Mouse (Mus musculus) gastrocnemius, adult 2 months (tissue): ENCODE data around the gene Npff. TPM values are rescaled to one million over a fixed set of nuclear protein-coding genes. Genes with fewer than 3 reads are reported as not detected.

Source experiments
- DNase-seq: peaks from one replicate; pipeline ENCODE4 v3.0.0; 2022
- H3K27ac ChIP-seq: fragments of 200-600 bp; 2 replicates; pipeline ENCODE4 v1.8.1; 2022; ENCODE audit warnings: mild to moderate bottlenecking
- H3K4me3 ChIP-seq: fragments of 200-600 bp; 2 replicates; pipeline ENCODE4 v1.8.1; 2022; ENCODE audit warnings: mild to moderate bottlenecking, moderate library complexity
- CTCF ChIP-seq: fragments of 200-600 bp; IDR thresholded peaks from 2 replicates; pipeline ENCODE4 v1.8.1; 2022; ENCODE audit warnings: antibody characterized with exemption, mild to moderate bottlenecking, moderate library complexity
- intact Hi-C: fragments of 180-260 bp; cut with DNase I; formaldehyde crosslinking; loops from one replicate; pipeline ENCODE4 v1.15.1; 2025
- long read RNA-seq, 2 experiments: library from polyadenylated mRNA; stranded (forward); transcript quantifications; one replicate each; pipeline ENCODE4 v2.0.0; 2021
- total RNA-seq, 2 experiments: library from RNA; stranded (reverse); gene quantifications; 2 replicates each; pipeline ENCODE4 v1.2.3; 2021

Npff gene
- 1 to 10 TPM; 2.6 TPM for total RNA-seq
- long read RNA-seq, experiment 1, partial matches to known transcripts: 4 of 4 reads
- long read RNA-seq, experiment 1, other reads (novel, unspliced or antisense): 0 of 4 reads
- long read RNA-seq, experiment 2, partial matches to known transcripts: 4 of 4 reads
- long read RNA-seq, experiment 2, other reads (novel, unspliced or antisense): 0 of 4 reads

DNA sequence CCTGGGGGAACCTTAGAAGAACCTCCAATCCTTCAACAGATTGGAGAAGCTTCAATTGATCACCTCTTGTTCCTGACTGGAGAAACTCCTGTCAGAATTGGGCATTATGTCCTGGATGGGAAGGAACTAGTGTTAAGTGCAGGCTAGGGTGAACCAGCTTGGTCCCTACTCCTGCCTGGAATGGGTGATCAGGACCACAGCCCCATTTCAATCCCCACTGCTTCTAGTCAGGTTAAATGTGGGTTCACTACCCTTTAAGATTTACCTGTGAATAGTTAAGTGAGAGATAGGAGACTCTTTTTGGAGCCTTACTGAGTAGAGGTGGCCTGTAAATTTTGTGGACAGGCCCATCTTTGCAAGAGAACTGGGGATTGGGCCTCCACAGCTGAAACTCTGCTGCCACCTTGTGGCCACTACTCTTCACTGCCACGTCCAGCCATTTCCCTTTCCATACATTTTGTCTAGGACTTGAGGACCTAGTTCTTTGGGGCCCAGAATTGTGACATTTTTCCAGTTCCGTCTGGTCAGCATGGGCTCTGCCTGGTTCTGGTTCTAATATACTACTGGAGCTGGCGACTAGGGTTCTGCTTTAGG, at the start of gene Npff:
Npff (minus strand) TSS at position 51 of the 594 bp plus-strand sequence.
- intact Hi-C loops: loop anchor here (2.0 kb wide), 2 partner anchors 60 to 144 kb away; no protein-coding TSS in a partner anchor
- peak; percentile 77 for DNase-seq
- TF ChIP-seq CTCF: peak; percentile 100
- no peak within 1 kb of the TSS for H3K4me3 ChIP-seq
- no peak within 1 kb of the TSS for H3K27ac ChIP-seq

DNA sequence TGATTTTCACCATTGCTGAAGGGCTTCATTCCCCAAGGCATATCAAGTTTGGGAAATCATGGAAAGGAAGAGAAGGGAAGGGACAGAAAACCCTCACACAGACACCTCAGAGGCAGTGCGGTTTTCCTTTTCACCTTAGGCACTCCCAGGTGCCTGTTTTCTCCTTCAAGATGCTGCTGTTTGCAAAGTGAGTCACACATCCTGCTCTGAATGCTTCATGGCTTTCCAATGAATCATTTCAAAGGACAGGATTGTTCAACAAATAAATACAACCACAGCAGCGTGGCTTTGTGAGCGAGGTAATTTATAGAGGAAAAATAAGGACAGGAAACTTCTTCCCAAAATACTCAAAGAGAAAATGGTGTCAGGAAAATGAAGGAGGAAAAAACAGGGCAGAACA, 47.3 kb upstream of the Npff start:
- TF ChIP-seq CTCF: no peak
- intact Hi-C loops: no loop called here
- H3K27ac ChIP-seq: 0 out of 2 replicates have a peak overlapping the region, but pooled peaks have one; percentile 12
- DNase-seq: no peak
- H3K4me3 ChIP-seq: no peak overlapping the region

DNA sequence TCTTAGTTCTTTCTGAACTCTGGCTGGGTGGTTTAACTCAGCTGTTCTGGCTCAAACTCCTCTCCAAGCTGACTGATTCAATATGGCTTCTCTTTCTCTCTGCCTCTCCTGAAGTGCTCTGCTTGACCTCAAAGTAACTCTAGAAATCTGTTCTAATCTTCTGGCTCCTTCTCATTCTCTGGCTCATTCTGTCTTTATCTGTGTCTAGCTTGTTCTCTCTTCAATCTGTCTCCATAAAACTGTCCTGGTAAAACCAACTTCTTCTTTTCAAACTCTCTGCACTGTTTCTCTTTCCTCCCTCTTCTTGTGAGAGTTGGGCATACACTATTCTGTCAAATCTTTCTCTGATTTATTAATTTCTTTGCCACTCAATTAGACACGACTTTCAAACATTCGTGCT, 43.1 kb upstream of the Npff start:
- DNase-seq: no peak
- Histone ChIP-seq H3K27ac (no peak overlapping the region), H3K4me3 (no peak overlapping the region)
- intact Hi-C loops: no loop called here
- no peak for TF ChIP-seq CTCF

DNA sequence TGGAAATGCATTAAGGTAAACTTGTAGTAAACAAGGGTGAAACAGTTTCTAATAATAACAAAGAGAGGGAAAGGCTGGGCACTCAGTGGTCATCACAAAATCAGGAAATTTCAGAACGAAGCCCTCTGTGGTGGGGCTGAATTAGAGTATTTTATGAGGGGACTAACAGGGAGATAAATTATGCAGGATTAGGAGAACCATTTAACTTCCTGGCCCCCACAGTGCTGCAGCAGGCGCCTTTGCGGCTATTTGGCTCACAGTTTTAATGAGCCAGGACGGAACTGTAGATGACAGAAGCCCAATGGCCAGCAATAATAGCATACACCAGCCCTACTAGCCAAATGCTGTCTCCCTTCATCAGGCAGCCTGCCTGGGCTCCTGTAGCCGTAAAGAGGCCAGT, 38.9 kb upstream of the Npff start:
- intact Hi-C loops: no loop called here
- no peak overlapping the region for H3K4me3 ChIP-seq
- TF ChIP-seq CTCF: no peak
- H3K27ac ChIP-seq: no peak overlapping the region
- DNase-seq: no peak

DNA sequence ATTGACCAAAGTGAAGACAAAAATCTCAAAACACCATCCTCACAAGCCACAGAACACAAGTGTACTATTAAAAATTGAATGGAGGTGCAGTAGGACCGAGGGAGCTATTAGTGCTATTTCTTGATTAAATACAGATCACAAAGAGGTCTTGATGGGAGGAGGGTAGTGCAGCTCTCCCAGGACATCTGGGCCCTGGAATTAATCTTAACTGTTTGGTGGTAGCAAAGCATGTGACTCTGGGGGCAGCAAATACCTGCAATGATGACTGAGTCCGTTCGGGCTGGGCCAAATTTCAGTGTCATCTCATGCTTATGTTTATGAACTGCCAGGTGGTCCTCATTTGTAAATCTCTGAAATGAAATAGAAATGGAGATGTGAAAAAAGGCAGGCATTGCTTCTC, 38.3 kb upstream of the Npff start:
- Histone ChIP-seq H3K4me3 (no peak overlapping the region), H3K27ac (no peak overlapping the region)
- no peak for TF ChIP-seq CTCF
- intact Hi-C loops: no loop called here
- no peak for DNase-seq

DNA sequence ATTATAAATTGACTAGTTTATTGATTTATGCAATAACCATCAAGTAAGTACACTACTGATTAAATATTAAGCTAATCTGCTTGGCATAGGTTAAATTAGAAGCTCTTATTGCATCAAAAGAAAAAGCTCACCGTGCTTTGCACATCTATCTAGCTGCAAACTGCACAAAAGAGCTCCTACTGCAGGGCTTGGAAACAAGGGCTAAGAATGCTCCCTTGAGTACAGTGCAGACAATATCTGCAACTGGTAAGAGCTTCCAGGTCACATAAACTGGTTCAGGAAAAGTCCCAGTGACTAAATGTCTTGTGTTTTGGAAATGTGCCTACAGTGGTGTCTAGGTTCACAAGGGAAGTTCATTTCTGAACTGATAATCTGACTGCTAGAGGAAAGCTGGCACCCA, 37.7 kb upstream of the Npff start:
- intact Hi-C loops: no loop called here
- no peak for DNase-seq
- TF ChIP-seq CTCF: no peak
- Histone ChIP-seq H3K4me3 (no peak overlapping the region), H3K27ac (no peak overlapping the region)

DNA sequence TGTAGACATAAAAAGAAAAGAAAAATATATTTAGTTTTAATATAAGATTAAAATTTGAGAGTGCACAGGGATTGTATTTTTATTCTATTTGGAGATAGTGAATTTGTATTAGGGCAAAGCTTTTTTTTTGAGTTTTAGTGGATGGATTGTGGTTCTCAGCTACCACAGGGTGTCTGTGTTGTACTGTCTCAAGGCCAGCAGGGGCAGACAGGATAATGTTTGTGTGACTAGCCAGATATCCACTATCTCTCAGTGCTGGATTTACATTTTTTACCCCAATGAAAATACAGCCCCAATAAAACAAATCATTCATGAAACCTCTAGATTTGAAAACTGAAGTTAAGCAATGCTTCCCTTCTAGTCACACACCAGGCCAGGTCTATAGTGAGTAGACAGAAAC, 32.8 kb upstream of the Npff start:
- Histone ChIP-seq H3K4me3 (no peak overlapping the region), H3K27ac (no peak overlapping the region)
- intact Hi-C loops: no loop called here
- peak; percentile 46 for TF ChIP-seq CTCF
- DNase-seq: no peak

DNA sequence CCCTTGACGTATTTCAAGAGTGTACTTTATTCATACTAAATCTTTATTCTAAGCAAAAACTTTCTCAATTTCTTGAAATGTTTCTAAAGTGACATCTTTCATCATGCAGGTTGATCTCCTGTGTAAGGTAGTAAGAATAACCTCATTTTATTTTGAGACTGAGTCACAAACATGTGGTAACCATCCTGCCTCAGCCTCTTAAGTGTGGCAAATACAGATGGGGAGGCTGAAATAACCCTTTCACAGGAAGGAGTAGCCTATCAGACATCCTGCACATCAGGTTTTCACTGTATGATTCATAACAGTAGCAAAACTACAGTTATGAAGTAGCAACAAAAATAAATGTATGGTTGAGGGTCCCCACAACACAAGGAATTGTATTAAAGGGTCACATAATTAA, 30.8 kb upstream of the Npff start:
- DNase-seq: no peak
- no peak overlapping the region for H3K4me3 ChIP-seq
- intact Hi-C loops: no loop called here
- H3K27ac ChIP-seq: no peak overlapping the region
- TF ChIP-seq CTCF: no peak

DNA sequence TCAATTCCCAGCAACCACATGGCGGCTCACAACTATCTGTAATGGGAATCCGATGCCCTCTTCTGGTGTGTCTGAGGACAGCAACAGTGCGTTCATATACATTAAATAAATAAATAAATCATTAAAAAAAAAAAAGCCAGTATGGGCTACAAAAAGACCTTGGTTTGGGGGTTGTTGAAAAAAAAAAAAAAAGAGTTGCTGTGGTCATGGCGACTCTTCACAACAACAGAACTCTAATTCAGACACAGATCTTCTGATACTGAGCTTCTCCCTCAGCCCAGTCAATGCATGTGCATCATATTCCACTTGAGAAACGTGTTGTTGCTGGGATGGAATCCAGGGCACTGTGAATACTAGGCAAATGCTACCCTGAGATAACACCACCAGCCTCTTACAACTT, 27.9 kb upstream of the Npff start:
- H3K4me3 ChIP-seq: no peak overlapping the region
- TF ChIP-seq CTCF: no peak
- DNase-seq: no peak
- intact Hi-C loops: loop anchor here (5.0 kb wide), 1 partner anchor 115 kb away; no protein-coding TSS in a partner anchor
- H3K27ac ChIP-seq: no peak overlapping the region

DNA sequence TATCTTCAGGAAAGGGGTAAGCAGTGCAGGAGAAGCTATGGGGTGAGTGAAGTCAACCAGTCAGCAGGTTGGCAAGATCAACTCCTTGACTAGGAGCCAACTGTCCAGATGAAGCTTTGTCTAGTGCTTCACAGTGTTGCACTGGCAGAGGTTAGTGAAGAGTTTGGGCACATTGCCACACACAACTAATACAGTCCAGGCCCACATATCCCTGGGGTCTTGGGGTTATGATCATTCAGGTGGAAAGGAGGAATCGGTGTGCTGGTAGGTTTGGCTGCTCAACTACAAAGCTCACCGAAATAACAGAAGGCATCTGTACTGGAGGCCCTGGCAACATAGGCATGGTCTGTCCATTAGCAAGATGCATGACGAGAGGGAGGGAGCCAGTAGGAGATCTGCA, 22.7 kb upstream of the Npff start:
- no peak for DNase-seq
- Histone ChIP-seq H3K4me3 (no peak overlapping the region), H3K27ac (peak overlapping the region; percentile 38; the same call in 1 of the 2 replicates)
- intact Hi-C loops: no loop called here
- no peak for TF ChIP-seq CTCF

DNA sequence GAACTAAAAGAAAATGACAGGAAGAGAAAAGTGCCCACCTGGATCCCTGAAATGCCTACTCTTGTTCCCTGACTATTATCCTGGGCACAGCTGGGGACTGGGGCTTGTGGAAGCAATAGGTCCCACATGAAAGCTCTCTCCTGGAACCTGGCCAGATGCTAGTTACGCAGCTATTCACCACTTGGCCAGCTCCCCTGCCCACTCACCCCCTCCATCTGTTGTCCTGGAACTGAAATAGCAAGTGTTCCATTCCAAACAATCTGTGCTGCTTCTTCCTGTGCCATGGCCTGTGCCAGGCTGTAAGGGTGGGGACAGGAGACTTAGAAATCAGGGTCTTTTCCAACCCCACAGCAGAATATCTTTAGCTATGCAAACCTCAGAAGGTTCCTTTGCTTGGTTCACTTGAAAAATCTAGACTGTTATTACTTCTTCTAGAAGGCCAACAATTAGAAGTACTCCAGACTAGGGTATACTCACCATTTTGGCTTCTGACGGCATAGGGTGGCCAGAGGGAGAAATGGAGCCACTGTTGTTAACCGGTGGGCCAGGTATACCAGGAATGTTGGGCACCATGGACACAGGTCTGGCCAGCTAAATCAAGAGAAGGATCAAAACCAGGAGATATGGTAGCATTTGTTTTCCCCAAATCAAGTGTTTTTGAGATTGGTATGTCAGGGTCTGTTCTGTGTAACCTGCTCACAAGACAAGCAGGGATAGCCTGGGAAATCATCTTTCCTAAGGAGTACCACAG, 22.1 kb upstream of the Npff start:
- peak; percentile 63 for DNase-seq
- intact Hi-C loops: no loop called here
- no peak for TF ChIP-seq CTCF
- H3K27ac ChIP-seq: peak overlapping the region; percentile 38
- H3K4me3 ChIP-seq: no peak overlapping the region

DNA sequence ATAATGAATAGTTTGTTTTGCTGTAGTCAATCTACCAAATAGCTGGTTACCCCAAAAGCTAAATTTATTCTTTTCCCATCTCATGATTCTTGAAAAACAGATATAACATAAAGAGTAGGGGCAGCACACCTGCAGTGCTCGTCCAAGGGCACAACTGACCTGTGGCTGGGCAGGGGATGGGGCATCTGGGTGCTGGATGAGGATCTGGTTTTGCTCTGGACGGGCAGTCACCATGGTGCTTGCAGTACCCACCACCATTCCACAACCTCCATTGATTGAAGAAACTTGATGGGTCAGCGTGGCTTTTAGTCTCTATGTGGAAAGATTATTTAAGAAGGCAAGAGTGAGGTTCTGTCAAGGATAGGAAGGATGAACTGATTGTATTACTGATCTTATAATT, 21.5 kb upstream of the Npff start:
- H3K27ac ChIP-seq: peak overlapping the region; percentile 38
- no peak for DNase-seq
- no peak overlapping the region for H3K4me3 ChIP-seq
- intact Hi-C loops: no loop called here
- no peak for TF ChIP-seq CTCF

DNA sequence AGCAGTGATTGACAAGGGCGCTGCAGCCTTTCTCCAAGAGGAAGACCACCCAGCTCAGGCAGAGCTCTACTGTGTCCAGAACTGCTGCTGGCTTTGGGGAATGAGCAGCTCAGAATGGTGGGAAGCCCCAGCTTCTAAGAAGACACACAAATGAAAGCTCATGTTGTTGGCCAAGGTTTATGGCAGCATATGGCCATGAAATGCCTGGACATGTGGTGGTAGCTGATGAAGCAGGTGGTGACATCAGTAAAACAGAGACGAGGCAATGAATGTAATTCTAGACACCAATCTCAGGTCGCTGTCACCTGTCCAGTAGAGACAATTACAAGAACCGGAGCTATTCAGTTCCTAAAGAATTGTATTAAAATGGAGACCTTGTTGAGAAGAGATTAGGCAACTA, 20.1 kb upstream of the Npff start:
- no peak for DNase-seq
- Histone ChIP-seq H3K27ac (no peak overlapping the region), H3K4me3 (no peak overlapping the region)
- TF ChIP-seq CTCF: no peak
- intact Hi-C loops: no loop called here

DNA sequence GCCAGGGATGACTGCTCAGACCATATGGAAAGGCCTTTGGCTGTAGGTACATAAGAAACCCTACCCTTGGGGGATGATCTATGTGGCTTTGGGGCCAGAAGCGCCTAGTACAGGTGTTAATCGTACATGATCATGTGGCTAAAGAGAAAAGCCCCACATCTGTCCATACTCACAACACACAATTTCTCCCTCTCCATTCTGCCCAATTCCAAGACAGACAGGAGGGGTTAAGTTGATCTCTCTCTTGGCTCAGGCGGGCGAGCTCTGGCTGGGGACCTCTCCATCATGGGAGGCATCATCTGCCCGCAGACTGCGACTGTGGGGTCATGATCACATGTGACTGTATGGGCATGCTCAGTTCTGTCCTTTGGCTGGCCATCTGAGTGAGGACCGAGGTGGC, 9.2 kb upstream of the Npff start:
- Histone ChIP-seq H3K4me3 (no peak overlapping the region), H3K27ac (no peak overlapping the region)
- no peak for TF ChIP-seq CTCF
- no peak for DNase-seq
- intact Hi-C loops: no loop called here
